Mouse (Mus musculus) heart, embryonic 11.5 days (tissue): ENCODE data around the gene Dmc1. TPM values are rescaled to one million over a fixed set of nuclear protein-coding genes. Genes with fewer than 3 reads are reported as not detected.

Experiments used
- ATAC-seq: fragments of 200-750 bp; cut with Nextera tagmentation; replicated peaks from 2 replicates; pipeline ENCODE4 v1.8.0; 2017; ENCODE audit warnings: moderate library complexity; ENCODE audit not compliant: insufficient number of reproducible peaks, low FRiP score, low TSS enrichment
- H3K27ac ChIP-seq: fragments of 300-500 bp; sonication (generic); 2 replicates; pipeline ENCODE4 v1.5.1; 2014; ENCODE audit warnings: mild to moderate bottlenecking, low read depth, low read length
- H3K27me3 ChIP-seq: fragments of 300-500 bp; sonication (generic); 2 replicates; pipeline ENCODE4 v1.6.1; 2014; ENCODE audit warnings: mild to moderate bottlenecking, low read length, mixed read lengths; ENCODE audit not compliant: control insufficient read depth, insufficient read depth
- H3K36me3 ChIP-seq: fragments of 300-500 bp; sonication (generic); 2 replicates; pipeline ENCODE4 v1.6.1; 2014; ENCODE audit warnings: mild to moderate bottlenecking, low read length, moderate library complexity, mixed read lengths; ENCODE audit not compliant: control insufficient read depth, insufficient read depth
- H3K4me1 ChIP-seq: fragments of 300-500 bp; sonication (generic); 2 replicates; pipeline ENCODE4 v1.6.1; 2014; ENCODE audit warnings: low read length; ENCODE audit not compliant: control insufficient read depth, insufficient read depth
- H3K4me2 ChIP-seq: fragments of 300-500 bp; sonication (generic); 2 replicates; pipeline ENCODE4 v1.6.1; 2014; ENCODE audit warnings: mild to moderate bottlenecking, moderate library complexity
- H3K4me3 ChIP-seq: fragments of 300-500 bp; sonication (generic); 2 replicates; pipeline ENCODE4 v1.5.1; 2014; ENCODE audit warnings: low read depth, low read length
- H3K9ac ChIP-seq: fragments of 300-500 bp; sonication (generic); 2 replicates; pipeline ENCODE4 v1.6.1; 2014; ENCODE audit warnings: mild to moderate bottlenecking, low read depth, low read length, moderate library complexity
- H3K9me3 ChIP-seq: fragments of 300-500 bp; sonication (generic); replicated peaks from 2 replicates; pipeline ENCODE4 v1.6.1; 2016; ENCODE audit warnings: low read length; ENCODE audit not compliant: control insufficient read depth
- WGBS: fragments of 180-500 bp; shearing (Covaris S2); extraction: QIAGEN DNeasy Blood & Tissue Kit; methylation state at CpG from one replicate; pipeline ENCODE4 v1.1.7; 2014; ENCODE audit not compliant: insufficient replicate concordance; 5-methylcytosine and 5-hydroxymethylcytosine counted together
- microRNA-seq: library from miRNA; unstranded; fragments of <30 nt; microRNA quantifications from one replicate; pipeline ENCODE4, GENCODE M21; 2016; ENCODE audit warnings: borderline number of aligned reads
- polyA plus RNA-seq: library from polyadenylated mRNA; unstranded; fragments of >200 nt; fragmentation: Nextera tagmentation; extraction: Ambion mirVana; gene quantifications from 2 replicates; pipeline ENCODE4 v1.2.1, GENCODE M21; 2014

Gene Dmc1
- polyA plus RNA-seq, 1 experiment from 2014 or later, result 1.4 TPM

DNA sequence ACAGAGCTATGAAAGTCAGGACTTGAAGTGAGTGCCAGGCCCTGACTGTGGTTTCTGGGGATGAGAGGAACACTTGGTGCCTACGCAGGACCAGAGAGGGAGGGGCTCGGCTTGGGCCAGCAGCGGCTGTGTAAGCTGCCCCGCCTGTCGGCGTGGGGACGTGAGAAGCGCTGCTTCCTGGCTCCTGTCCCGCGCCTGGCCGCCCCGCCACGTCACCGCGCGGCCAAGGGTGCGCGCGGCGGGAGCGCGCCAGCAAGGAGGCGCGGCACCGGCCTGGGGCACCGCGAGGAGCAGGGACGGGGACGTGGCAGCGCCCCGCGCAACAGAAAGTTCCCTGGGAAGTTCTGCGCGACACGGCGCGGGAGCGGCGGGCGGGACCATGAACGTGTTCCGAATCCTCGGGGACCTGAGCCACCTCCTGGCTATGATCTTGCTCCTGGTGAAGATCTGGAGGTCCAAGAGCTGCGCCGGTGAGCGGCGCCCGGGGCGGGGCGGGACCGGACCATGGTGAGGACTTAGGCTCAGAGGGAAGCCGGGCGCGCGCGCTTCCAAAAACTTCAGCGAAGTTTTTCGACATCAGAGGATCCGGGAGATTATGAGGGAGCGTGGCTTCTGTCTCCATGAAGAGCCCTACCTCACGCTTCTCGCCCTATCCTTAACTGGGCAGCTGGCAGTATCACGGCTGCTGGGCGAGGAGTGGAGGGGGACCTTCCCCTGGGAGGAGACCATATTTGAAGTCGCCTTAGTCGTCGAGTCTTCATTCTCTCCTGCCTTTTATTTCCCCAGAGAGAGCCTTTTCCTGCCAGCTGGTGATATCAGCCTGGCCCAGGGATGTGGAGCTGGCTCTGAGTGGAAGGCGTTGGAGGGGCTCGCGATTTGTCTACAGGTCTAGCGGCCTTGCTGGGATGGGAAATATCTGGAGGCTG is 88.5 kb downstream of the Dmc1 start, which contains the start of gene Kdelr3:
Gene Kdelr3 (plus strand): TSS at position 241 of the 926 bp plus-strand sequence.
- Histone ChIP-seq H3K36me3 (no peaks in the 10 kb centered on the region), H3K27ac (no peak within 1 kb of the TSS), H3K9me3 (no peaks in the 10 kb centered on the region), H3K4me3 (peak within 1 kb of the TSS; percentile 67), H3K4me2 (peak within 1 kb of the TSS; percentile 90), H3K9ac (peak within 1 kb of the TSS; percentile 79), H3K27me3 (peaks cover 49% of the 10 kb centered on the region), H3K4me1 (peaks cover 7% of the 10 kb centered on the region)
- WGBS, result under 1% methylated on average over 71 of the region's 71 CpGs
- ATAC-seq, result peak; percentile 60

DNA sequence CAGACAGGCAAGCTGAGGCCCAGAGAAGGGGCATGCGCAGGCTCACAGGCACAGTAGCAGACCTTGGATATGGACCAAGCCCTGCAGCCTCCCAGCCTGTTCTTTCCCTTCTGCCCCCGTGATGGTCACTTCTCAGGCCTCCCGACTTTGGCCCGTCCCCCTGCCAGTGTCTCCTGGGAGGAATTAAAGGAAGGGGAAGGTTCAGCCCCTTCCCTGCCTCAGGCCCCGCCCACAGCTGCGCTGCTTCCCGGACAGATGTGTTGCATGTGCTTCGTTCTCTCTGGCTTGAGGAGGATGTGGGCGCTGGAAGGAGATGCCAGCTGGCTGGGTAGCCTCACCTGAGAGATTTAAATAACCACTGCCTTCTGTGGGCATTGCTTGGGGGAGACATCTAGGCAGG is 91.0 kb downstream of the Dmc1 start:
- H3K27me3 ChIP-seq, result peaks cover 67% of the 10 kb centered on the region
- ATAC-seq, result no peak
- H3K36me3 ChIP-seq, result no peaks in the 10 kb centered on the region
- H3K4me2 ChIP-seq, result no peak overlapping the region
- 11% methylated on average over 9 of the region's 9 CpGs for WGBS
- H3K27ac ChIP-seq, result no peak overlapping the region
- no peak overlapping the region for H3K9ac ChIP-seq
- no peaks in the 10 kb centered on the region for H3K9me3 ChIP-seq
- no peak overlapping the region for H3K4me3 ChIP-seq
- H3K4me1 ChIP-seq, result peaks cover 19% of the 10 kb centered on the region

DNA sequence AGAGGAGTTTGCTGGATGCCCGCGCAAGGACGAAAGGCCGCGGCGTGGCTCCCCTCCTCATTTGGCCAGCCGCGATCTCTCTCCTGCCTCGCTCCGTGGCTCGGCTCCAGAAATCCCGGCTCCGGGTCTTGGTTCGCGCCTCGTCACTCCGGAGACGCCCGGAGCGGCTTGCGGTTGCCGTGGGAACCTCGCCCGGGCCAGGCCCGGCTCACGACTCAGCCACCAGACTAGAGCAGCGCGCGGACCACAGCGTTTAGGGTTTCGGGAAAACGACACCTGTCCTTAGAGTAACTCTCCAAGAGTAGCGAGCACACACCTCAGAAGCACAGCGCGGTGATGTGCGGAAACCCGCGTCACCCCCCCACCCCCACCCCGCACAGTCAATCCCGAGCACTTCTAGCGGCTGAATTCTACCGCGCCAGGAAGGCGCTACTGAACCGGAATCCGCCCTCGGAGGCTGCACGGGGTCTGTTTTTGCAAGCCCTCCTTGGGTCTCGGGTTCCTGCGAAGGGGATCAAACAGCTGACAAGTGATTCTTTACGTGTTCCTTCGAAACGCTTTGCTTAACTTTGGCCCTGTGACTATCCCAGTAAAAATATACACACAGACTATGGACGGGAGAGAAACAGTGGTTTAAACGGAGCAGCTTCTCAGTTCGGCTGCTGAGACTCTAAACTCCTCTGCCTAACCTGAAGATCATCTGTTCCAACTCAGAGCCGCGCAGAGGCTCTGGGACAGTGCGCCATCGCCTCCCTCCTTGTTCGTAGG is 93.2 kb downstream of the Dmc1 start:
- Histone ChIP-seq H3K4me3 (peak overlapping the region; percentile 43), H3K27me3 (peaks cover 79% of the 10 kb centered on the region), H3K9ac (0 out of 2 replicates have a peak overlapping the region, but pooled peaks have one; percentile 16), H3K27ac (no peak overlapping the region), H3K36me3 (no peaks in the 10 kb centered on the region), H3K4me1 (peaks cover 19% of the 10 kb centered on the region), H3K4me2 (peak overlapping the region; percentile 84), H3K9me3 (no peaks in the 10 kb centered on the region)
- 0 out of 2 replicates have a peak, but pooled peaks have one; percentile 29 for ATAC-seq
- 3% methylated on average over 61 of the region's 61 CpGs for WGBS

Small RNA genes lying within 50 kb of the gene (microRNA-seq; reads per million reads assigned to microRNA genes)
- gene Gm27903, result not detected

Other genes with a start within 250 kb of the Dmc1 start
- gene Tmem184b, start 201.5 kb downstream of the Dmc1 start, polyA plus RNA-seq, result 55.0 and 56.5 TPM in 2 replicates
- 73.2 and 91.0 TPM in 2 replicates for gene Csnk1e, start 149.5 kb downstream of the Dmc1 start, polyA plus RNA-seq
- gene Kcnj4, start 99.9 kb downstream of the Dmc1 start, polyA plus RNA-seq, result 0.20 TPM in 1 of 2 replicates, not detected in the other
- gene Kdelr3, start 88.7 kb downstream of the Dmc1 start, polyA plus RNA-seq, result 33.4 and 33.5 TPM in 2 replicates
- 50.6 and 60.1 TPM in 2 replicates for gene Ddx17, start 58.4 kb downstream of the Dmc1 start, polyA plus RNA-seq
- 0.87 and 1.7 TPM in 2 replicates for gene Fam227a, start 53.8 kb upstream of the Dmc1 start, polyA plus RNA-seq
- gene Cby1, start 54.1 kb upstream of the Dmc1 start, polyA plus RNA-seq, result 38.2 and 45.4 TPM in 2 replicates
- 260 and 273 TPM in 2 replicates for gene Tomm22, start 65.8 kb upstream of the Dmc1 start, polyA plus RNA-seq
- gene Josd1, start 82.8 kb upstream of the Dmc1 start, polyA plus RNA-seq, result 10.9 and 15.3 TPM in 2 replicates
- 22.7 and 26.3 TPM in 2 replicates for gene Gtpbp1, start 85.7 kb upstream of the Dmc1 start, polyA plus RNA-seq
- 3.7 and 4.9 TPM in 2 replicates for gene Sun2, start 137.4 kb upstream of the Dmc1 start, polyA plus RNA-seq
- 37.3 TPM in 2 replicates for gene Dnal4, start 172.7 kb upstream of the Dmc1 start, polyA plus RNA-seq
- gene Nptxr, start 199.7 kb upstream of the Dmc1 start, polyA plus RNA-seq, result 0.58 and 0.83 TPM in 2 replicates
- gene Npcd, start 229.1 kb upstream of the Dmc1 start, polyA plus RNA-seq, result 0.64 TPM in 1 of 2 replicates, not detected in the other
- gene Cbx6, start 229.6 kb upstream of the Dmc1 start, polyA plus RNA-seq, result 15.7 and 17.4 TPM in 2 replicates